Mouse (Mus musculus) heart, adult 18-20 months (tissue): ENCODE measurements around the gene Mad2l1bp. TPM values are rescaled to one million over a fixed set of nuclear protein-coding genes. Genes with fewer than 3 reads are reported as not detected.

Experiments
- DNase-seq, 2 experiments: peaks; one replicate each; pipeline ENCODE4 v3.0.0; 2021 to 2022; ENCODE audit warnings: mixed read lengths in 1 of 2
- total RNA-seq, 2 experiments: library from RNA; stranded (reverse); gene quantifications; 2 replicates each; pipeline ENCODE4 v1.2.3; 2021

The Mad2l1bp gene
- total RNA-seq, 2 experiments from 2014 or later: 28.0 to 30.4 TPM

DNA sequence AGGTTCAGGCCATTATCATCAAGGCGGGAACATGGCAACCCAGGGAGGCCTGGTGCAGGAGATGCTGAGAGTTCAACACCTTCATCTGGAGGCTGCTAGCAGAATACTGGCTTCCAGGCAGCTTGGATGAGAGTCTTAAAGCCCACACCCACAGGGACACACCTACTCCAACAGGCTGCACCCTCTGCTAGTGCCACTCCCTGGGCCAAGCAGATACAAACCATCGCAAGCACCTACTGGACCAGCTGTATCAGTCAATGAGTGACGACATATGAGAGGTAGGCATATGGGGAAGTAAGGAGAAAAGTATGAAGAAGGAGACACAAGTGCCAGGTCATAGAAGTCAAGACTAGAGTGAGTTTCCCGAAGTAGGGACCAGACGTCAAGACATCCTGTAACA is 3.3 kb upstream of the Mad2l1bp start:
- no peak for DNase-seq

- no peak for DNase-seq
Measured at GRCm38 (mm10) chr17:46154336-46154735, 983 bp upstream of the Mad2l1bp start.

DNA sequence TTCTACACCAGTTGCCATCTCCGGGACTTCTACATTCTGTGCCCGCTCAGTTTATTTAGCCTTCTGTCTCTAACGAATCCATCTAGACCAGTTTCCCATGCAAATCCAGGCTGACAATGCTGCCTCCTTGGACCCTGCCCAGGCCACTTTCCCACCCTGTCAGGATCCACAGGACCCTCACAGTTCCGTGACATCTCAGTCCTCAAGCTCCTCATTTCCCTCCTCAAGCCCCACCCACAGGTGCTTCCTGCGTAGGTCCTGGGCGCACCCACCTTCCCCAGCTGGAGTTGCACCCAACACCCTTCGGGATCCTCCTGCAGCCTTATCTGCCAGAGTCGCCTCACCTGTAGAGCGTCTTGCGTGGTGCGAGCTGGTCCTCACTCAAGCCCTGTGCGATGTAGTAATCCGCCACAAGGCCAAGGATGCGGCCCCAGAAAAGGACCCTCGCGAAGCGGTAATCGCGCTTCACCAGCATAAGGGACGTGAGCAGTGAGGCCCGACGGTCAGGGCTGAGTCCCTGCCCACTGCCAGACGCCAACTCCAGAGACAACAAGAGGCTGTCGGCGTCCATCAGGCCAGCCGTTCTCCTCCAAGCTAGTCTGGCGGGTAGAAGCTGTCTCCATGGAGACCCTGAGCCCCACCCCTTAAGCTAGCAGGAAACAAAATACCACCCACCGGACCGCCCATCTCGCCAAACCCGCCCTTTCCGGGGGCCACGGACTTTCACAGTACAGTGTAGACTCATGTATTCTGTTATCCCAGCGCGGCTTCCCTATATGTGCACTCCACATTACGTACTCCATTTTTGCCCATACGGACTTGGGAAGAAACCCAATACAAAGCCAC is 9.6 kb downstream of the Mad2l1bp start, which contains the start of gene Rsph9:
Gene Rsph9 (minus strand): TSS at position 639 of the 846 bp plus-strand sequence.
- DNase-seq: peak; percentile 92 to 93

DNA sequence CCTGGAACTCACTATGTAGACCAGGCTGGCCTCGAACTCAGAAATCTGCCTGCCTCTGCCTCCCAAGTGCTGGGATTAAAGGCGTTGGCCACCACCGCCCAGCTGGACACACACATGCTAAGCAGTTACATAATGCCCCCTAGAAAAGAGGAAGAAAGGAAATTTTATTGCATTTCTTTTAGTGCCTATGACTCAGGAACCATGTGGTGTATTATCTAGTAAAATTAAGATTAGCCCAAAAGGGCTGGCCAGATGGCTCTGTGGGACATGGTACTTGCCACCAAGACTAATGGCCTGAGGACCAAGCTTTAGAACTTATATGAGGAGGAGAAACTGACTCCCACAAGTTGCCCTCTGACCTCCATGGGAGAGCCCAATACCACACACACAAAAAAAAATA is 13.5 kb downstream of the Mad2l1bp start:
- DNase-seq: no peak

DNA sequence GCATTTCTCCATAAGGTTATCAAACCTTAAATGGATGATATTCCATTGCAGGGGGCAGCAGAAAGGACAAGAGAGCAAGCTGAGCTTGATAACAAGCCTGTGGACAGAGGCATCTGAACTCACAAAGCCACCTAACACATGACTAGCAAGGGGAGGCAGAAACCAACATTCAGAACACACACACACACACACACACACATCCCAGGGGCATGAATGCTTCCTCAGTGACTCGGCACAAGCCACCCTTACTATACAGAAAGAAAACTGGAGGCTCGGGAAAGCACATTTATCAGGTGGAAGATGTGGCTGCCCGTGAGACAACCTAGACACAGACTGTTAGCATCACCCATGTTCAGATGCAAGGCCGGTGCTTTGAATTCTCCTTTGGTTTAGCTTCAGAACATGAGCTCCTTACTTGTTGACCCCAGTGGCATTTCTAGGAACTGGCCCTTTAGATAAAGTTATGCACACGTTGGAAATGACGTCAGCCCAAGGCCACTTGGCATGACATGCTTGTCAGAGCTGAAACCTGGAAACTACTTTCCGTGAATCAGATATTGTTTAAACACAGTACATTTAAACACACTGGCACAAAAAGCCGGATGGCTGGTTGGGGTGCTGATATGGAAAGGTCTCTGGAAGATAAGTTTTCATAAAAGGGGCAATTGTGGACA is 14.7 kb downstream of the Mad2l1bp start:
- DNase-seq: no peak

- no peak for DNase-seq
Measured at GRCm38 (mm10) chr17:46132862-46133261, 20.5 kb downstream of the Mad2l1bp start.

DNA sequence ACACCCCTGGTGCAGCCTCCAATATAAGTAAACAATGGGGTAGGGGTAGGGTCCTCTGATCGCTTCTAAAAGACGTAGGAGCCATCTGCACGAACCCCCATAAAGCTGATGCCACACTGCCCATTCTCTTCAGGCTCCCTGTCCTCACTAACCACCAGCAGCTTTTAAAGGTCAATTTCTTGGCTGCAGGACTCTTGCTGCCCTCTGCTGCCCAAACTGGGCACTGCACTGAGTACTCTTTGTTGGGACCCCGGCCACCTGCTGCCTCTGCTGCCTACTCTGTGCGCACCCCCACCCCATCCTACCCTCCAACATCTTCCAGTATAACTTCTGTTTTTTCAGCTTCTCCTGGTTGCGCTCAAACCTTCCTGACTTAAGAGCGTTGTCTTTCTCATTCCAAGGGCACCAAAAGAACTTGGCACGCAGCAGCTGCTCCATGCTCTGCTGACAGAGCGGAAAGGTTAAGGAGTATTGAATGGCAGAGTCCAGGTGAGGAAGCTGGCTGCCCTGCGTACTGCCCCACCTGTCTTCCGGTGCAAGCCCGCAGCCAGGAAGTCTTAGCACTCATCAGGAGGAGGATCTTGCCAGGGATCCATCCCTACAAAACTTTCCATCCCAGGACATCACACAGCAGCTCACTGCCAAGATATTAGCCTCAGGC is 21.2 kb downstream of the Mad2l1bp start:
- DNase-seq: peak; percentile 63 to 91

GRCm38 (mm10) chr17:46129741-46130498 is 23.4 kb downstream of the Mad2l1bp start:
- DNase-seq: peak; percentile 71 to 85

GRCm38 (mm10) chr17:46127814-46128493 is 25.4 kb downstream of the Mad2l1bp start:
- no peak for DNase-seq

DNA sequence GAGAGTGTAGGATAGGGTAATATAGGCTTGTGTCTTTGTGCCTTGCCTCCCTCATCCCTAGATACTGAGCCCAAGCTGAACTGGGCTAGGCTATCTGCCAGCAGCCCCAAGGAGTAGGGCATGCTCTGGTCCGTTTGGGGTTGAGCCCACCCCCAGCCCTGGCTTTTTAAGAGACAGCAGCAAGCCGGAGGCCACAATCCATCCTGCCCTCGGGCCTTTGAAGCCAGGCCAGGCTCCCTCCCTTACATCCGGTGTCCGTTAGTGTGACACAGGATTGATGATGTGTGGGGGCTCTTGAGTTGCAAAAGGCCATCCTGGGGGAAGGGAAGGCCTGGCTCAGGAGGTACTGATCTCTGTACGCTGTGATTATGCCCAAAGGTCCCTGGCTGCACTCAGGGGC is 26.7 kb downstream of the Mad2l1bp start:
- no peak for DNase-seq

GRCm38 (mm10) chr17:46123953-46124700 is 29.2 kb downstream of the Mad2l1bp start:
- peak; percentile 79 to 86 for DNase-seq

GRCm38 (mm10) chr17:46123285-46123684 is 30.1 kb downstream of the Mad2l1bp start:
- peak in 1 of 2 experiments; percentile 53 for DNase-seq

DNA sequence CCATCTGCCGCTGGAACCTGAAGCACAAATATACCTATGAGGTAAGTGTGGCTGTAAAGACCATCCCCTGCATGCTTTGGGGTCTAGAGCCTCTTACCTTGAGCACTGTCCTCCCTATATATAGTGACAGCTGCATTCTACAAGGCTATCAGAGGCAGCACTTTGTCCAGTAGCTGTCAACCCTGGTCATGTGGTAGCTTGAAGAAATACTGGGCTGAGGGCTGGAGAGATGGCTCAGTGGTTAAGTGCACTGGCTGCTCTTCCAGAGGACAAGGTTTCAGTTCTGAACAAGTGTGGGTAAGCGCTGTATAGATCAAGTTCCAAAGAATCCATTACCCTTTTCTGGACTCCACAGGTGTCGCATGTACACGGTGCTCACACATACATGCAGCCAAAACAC is 30.6 kb downstream of the Mad2l1bp start:
- peak in 1 of 2 experiments; percentile 48 for DNase-seq

DNA sequence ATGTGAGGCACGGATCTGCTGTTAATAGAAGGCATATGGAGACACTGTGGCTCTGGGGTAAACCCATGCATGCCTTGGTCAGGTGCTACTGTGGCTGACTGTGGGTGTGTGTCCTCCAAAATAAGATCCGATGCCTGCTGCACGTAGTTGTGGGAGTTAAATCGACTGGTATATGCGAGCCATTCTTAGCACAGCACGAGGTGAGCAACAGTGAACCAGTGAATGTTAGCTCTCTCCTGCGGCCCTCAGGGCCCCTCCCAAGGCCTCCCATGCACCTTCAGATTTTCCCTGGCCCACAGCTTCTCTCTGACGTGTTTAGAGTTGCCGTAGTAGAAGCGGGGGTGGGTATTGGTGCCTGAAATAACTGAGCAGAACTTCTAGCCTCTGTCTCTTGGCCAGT is 33.7 kb downstream of the Mad2l1bp start:
- peak in 1 of 2 experiments; percentile 30 for DNase-seq

DNA sequence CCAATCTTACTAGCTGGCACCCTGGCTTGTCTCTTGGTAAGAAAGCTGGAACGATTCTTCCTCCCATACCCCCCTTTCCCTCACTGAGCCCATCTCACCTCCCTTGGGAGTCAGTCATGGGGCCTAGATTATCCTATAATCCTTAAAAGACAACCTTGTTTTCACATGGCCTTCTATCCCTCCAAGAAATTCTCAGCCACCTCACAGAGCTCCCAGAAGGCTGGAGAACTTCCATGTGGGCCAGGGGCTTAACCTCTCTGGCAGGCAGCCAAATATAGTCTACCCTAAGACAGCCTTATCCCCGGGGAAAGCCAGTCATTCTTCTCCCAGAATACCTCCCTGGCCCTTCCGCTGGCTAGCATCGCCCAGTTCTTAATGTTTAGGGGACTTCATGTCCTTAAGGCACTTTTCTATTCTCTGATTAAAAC is 34.9 kb downstream of the Mad2l1bp start:
- no peak for DNase-seq

GRCm38 (mm10) chr17:46117623-46118422 is 35.5 kb downstream of the Mad2l1bp start:
- peak; percentile 50 to 63 for DNase-seq

- no peak for DNase-seq
Measured at GRCm38 (mm10) chr17:46116881-46117280, 36.5 kb downstream of the Mad2l1bp start.

- DNase-seq: no peak
Measured at GRCm38 (mm10) chr17:46116138-46116537, 37.2 kb downstream of the Mad2l1bp start.

GRCm38 (mm10) chr17:46115489-46115888 is 37.9 kb downstream of the Mad2l1bp start:
- peak in 1 of 2 experiments; percentile 42 for DNase-seq
